Mouse (Mus musculus) E14TG2a.4 (cell line): ENCODE measurements at regions not wholly inside any gene's neighbourhood (a gene's known extent, or its start where the extent isn't known, plus 50 kb on each side); places are given as distances from the start of the nearest gene placed in this dataset.

Source experiments
- H3K27me3 ChIP-seq: 2 replicates; pipeline ENCODE4 v1.6.1; 2014; ENCODE audit warnings: low read length, control low read depth; ENCODE audit not compliant: insufficient read depth
- H3K36me3 ChIP-seq: 2 replicates; pipeline ENCODE4 v1.6.1; 2014; ENCODE audit warnings: low read length, control low read depth; ENCODE audit not compliant: insufficient read depth
- H3K4me1 ChIP-seq: replicated peaks from 2 replicates; pipeline ENCODE4 v1.6.1; 2014; ENCODE audit warnings: low read depth, low read length, control low read depth
- H3K4me3 ChIP-seq: replicated peaks from 2 replicates; pipeline ENCODE4 v1.5.1; 2014; ENCODE audit warnings: mild to moderate bottlenecking, low read length
- H3K9me3 ChIP-seq: 2 replicates; pipeline ENCODE4 v1.6.1; 2014; ENCODE audit warnings: low read length, control low read depth
- CTCF ChIP-seq: conservative IDR thresholded peaks from 2 replicates; pipeline ENCODE4 v1.5.1; 2014; ENCODE audit warnings: low read length
- NANOG ChIP-seq: IDR thresholded peaks from 2 replicates; pipeline ENCODE4 v1.6.1; 2014; ENCODE audit warnings: borderline replicate concordance, low read length, mixed read lengths
- POU5F1 ChIP-seq: IDR thresholded peaks from 2 replicates; pipeline ENCODE4 v1.6.1; 2014; ENCODE audit warnings: low read length, borderline replicate concordance

DNA sequence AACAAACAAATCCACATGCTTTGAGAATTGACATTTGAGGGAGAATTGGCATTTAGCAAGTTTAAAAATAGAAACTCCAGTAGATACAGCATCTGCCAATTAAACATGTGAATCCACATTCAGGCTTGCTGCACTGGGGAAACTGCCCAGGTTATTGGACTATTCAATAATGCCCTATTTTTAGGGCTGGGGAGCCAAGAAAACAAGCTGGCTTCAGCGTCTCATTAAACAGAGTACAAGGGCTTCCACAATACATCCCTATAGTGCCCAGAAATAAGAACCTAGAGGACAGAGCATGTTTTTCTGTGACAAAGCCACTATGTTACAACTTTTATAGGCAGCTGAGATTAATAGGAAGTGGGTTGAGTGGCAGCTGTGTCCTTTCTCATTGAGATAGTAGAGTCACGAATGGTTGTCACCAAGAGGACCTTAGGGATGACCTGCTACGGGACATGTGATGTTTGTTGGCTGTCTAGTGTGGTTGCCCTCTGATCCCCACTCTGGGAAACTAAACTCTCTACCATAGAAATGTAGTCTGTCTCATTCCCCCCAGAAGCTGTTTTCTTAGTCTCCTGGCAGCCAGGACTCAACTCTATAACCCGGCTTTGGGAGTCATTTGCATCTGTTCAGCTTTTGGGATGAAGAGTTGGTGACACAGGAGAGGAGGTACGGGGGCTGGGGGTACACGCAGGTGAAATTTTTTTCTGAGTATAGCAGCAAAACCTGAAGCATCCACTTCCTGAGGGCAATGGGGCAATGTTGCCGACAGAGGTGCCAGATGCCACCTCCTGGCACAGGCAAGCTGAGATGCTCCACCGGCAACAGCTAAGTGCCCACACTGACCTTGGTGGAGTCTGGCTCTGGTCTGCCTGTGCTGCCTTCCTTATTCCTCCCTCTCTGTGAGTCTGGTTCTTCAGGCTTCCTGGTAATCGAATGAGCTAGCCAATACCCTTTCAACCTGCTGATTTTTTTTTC, 53.0 kb upstream of the Usp24 start:
- no peaks in the 10 kb centered on the region for H3K9me3 ChIP-seq
- TF ChIP-seq CTCF, result no peak
- TF ChIP-seq NANOG, result no peak
- TF ChIP-seq POU5F1, result no peak
- no peak overlapping the region for H3K4me3 ChIP-seq
- H3K36me3 ChIP-seq, result no peaks in the 10 kb centered on the region
- no peaks in the 10 kb centered on the region; the same call in 1 of the 2 replicates for H3K4me1 ChIP-seq
- H3K27me3 ChIP-seq, result no peaks in the 10 kb centered on the region
